Mouse (Mus musculus) heart, postnatal 36 days (tissue): ENCODE data around the gene Tanc1. TPM values are rescaled to one million over a fixed set of nuclear protein-coding genes. Genes with fewer than 3 reads are reported as not detected.

ENCODE experiments used
- DNase-seq, 2 experiments: peaks; one replicate each; pipeline ENCODE4 v3.0.0; 2021 to 2022
- intact Hi-C: fragments of 180-260 bp; cut with DNase I; formaldehyde crosslinking; loops from one replicate; pipeline ENCODE4 v1.15.1; 2025
- total RNA-seq, 2 experiments: library from RNA; stranded (reverse); gene quantifications; 2 replicates each; pipeline ENCODE4 v1.2.3; 2021

Gene Tanc1
- total RNA-seq, 2 experiments from 2014 or later = 26.6 to 29.8 TPM

- DNase-seq = no peak
- intact Hi-C loops = no loop called here
Observed at GRCm38 (mm10) chr2:59742500-59743116, 130.8 kb downstream of the Tanc1 start.

- peak; percentile 60 to 70 for DNase-seq
- intact Hi-C loops = loop anchor here (1.0 to 2.0 kb wide), 3 partner anchors 75 to 203 kb away; partner anchors contain the start of gene Tanc1
Observed at GRCm38 (mm10) chr2:59745428-59745827, 133.6 kb downstream of the Tanc1 start.

- intact Hi-C loops = no loop called here
- peak; percentile 29 to 32 for DNase-seq
Observed at GRCm38 (mm10) chr2:59746070-59746469, 134.2 kb downstream of the Tanc1 start.

GRCm38 (mm10) chr2:59747757-59748156 lies 135.9 kb downstream of the Tanc1 start:
- DNase-seq = no peak
- intact Hi-C loops = no loop called here

- no peak for DNase-seq
- intact Hi-C loops = no loop called here
Observed at GRCm38 (mm10) chr2:59749371-59749770, 137.5 kb downstream of the Tanc1 start.

- DNase-seq = no peak
- intact Hi-C loops = no loop called here
Observed at GRCm38 (mm10) chr2:59751172-59751571, 139.3 kb downstream of the Tanc1 start.

GRCm38 (mm10) chr2:59752148-59752547 lies 140.3 kb downstream of the Tanc1 start:
- intact Hi-C loops = no loop called here

GRCm38 (mm10) chr2:59752766-59753165 lies 140.9 kb downstream of the Tanc1 start:
- intact Hi-C loops = no loop called here
- no peak for DNase-seq

More at GRCm38 (mm10) chr2:59752148-59752547, 140.3 kb downstream of the Tanc1 start:
- DNase-seq = no peak

GRCm38 (mm10) chr2:59756137-59756753 lies 144.4 kb downstream of the Tanc1 start:
- intact Hi-C loops = no loop called here
- no peak for DNase-seq

- intact Hi-C loops = no loop called here
- DNase-seq = no peak
Observed at GRCm38 (mm10) chr2:59757015-59757414, 145.2 kb downstream of the Tanc1 start.

- DNase-seq = no peak
- intact Hi-C loops = no loop called here
Observed at GRCm38 (mm10) chr2:59758139-59758918, 146.5 kb downstream of the Tanc1 start.

- no peak for DNase-seq
- intact Hi-C loops = no loop called here
Observed at GRCm38 (mm10) chr2:59760731-59761130, 148.9 kb downstream of the Tanc1 start.

- intact Hi-C loops = no loop called here
- no peak for DNase-seq
Observed at GRCm38 (mm10) chr2:59761183-59761582, 149.3 kb downstream of the Tanc1 start.

GRCm38 (mm10) chr2:59762277-59762676 lies 150.4 kb downstream of the Tanc1 start:
- intact Hi-C loops = no loop called here
- DNase-seq = no peak

- no peak for DNase-seq
- intact Hi-C loops = no loop called here
Observed at GRCm38 (mm10) chr2:59765671-59766070, 153.8 kb downstream of the Tanc1 start.

- intact Hi-C loops = no loop called here
- no peak for DNase-seq
Observed at GRCm38 (mm10) chr2:59767893-59768292, 156.1 kb downstream of the Tanc1 start.

- DNase-seq = peak; percentile 63 to 66
- intact Hi-C loops = no loop called here
Observed at GRCm38 (mm10) chr2:59768661-59769384, 157.0 kb downstream of the Tanc1 start.

GRCm38 (mm10) chr2:59769385-59769735 lies 157.5 kb downstream of the Tanc1 start:
- intact Hi-C loops = no loop called here
- DNase-seq = no peak

- no peak for DNase-seq
- intact Hi-C loops = no loop called here
Observed at GRCm38 (mm10) chr2:59771708-59772107, 159.9 kb downstream of the Tanc1 start.

- DNase-seq = no peak
- intact Hi-C loops = no loop called here
Observed at GRCm38 (mm10) chr2:59772261-59772683, 160.4 kb downstream of the Tanc1 start.

GRCm38 (mm10) chr2:59774374-59774773 lies 162.5 kb downstream of the Tanc1 start:
- no peak for DNase-seq
- intact Hi-C loops = no loop called here
